Mouse (Mus musculus): Measurements from ENCODE around the gene Golga5.
"Not testable (repeated sequence)": the region's sequence is repeated elsewhere in the genome, so short reads cannot be mapped to it uniquely, and the experiment has no call there.

Gene Golga5

DNA sequence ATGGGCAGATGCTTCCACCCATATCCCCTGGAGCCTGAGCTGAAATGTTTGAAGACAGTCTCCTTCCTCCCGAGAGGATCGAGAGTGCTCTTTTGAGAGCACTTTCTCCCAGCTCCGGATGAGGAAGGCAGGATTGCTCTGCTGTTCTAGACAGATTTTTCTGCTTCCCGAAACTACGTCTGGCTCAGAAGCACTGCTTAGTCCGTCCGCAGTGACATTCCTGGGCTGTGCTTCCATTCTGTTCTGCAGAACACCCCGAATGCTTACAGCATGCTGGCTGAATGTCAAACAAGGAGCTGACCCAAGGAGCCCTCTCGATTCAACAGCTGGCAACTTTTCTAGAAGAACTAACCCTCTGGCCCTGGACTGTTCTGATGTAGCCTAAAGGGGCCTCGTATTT, 18.5 kb upstream of the Golga5 start:
- no peak for DNase-seq

DNA sequence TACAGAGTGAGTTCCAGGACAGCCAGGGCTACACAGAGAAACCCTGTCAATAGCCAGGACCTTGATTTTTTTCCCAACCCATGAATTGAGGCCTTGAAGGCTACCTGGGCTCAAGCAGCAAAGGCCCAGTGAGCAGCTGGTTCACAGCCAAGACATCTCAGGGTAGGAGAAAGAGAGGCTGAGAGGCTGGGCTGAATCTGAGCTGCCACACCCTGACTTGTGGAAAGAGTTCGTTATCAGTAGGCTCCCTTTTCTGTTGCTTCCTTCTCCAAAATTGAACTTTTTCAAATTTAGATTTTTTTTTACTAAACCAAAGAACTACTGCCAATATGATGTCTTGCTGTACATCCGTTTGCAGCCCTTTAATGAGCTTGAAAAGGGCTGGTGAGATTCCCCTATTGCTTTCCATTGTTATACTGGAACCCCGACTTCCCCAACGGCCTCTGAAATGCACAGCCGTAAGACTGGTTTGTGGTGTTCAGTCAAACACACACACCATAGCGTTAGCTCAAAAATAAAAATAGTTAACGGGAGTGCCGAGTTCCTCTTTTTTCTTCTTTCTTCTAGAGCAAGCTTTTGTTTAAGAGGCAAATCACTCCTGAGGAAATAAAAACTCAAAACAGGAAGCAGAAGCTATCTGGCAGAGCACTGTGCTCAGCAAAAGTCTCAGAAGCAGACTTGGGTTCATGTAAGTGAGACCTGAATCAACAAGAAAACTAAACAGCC, 17.6 kb upstream of the Golga5 start:
- DNase-seq = no peak

DNA sequence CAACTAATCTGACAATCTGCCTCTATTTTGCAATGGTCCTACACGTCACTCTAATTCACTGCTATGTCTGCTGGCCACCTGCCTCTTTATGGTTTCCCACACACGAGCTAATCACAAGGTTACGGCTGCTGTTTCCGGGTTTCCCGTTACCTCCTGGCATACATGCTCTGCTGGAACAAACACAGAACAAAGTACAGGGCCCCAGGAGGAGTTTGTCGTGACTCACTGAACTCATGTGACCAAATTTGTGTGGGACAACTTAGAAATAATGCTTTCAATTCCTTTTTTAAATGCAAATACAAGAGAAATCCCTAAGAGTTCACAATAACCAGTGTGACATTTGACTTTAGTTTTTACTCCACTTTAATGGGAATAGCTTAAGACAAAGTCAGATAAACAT, 15.4 kb upstream of the Golga5 start:
- DNase-seq = no peak

DNA sequence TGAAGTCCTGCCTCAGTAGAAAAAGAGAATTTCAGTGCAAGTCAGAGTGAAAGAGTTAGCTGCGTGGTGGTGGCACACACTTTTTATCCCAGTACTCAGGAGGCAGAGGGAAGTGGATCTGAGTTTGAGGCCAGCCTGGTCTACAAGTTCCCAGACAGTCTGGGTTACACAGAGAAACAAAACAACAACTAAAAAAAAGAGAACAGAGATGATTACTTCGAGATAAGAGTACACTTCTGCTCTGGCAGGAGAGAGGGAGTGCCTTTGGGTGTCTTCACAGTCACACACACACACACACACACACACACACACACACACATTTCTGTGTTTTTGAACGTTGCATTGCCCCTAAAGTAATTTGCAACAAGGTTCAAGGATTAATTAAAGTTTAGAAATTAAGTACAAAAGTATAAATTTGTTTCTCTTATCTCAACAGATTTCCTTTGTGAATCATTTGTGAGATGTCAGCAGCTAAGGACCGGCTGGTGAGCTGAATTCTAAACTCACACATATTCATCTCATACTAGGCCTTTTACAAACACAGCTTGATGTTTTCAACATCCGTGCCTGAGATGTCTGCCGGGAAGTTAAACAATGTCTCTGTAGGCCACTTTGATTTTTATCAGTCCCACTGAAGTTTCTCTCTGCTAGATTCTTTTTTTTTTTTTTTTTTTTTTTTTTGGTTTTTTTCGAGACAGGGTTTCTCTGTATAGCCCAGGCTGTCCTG, 12.3 kb upstream of the Golga5 start:
- no peak for DNase-seq

DNA sequence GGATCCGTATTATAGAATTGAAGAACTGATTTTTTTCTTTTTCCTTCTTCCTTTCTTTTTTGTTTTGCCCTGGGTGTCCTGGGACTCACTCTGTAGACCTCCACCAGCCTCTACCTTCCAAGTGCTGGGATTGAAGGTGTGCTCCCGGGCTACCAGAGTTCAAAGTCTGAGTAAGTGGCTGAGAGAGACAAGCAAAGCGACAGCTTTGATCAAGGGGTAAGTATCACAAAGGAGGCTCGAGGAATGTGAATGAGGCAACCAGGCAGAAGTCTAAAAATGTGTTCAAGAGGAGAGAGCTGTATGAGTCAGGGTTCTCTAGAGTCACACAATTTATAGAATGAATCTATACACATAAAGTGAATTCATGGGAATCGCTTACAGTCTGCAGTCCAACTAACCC, 8.9 kb upstream of the Golga5 start:
- DNase-seq = no peak

DNA sequence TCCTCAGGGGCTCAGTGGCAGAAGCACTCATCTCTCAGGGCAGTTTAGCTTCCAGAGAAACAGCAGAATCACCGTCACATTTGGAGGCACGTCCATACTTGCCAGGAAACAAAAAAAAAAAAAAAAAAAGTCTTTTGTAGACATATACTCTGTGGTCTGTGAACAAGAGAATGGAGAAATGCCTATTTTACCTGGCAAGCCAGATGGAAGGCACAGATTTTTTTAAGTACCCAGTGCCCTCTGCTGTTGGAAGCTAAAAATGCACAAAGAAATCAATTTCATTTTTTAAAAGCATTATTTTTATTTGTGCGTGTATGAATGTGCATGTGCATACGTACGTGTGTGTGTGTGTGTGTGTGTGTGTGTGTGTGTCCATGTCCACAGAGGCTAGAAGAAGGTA, 7.8 kb upstream of the Golga5 start:
- DNase-seq = no peak

DNA sequence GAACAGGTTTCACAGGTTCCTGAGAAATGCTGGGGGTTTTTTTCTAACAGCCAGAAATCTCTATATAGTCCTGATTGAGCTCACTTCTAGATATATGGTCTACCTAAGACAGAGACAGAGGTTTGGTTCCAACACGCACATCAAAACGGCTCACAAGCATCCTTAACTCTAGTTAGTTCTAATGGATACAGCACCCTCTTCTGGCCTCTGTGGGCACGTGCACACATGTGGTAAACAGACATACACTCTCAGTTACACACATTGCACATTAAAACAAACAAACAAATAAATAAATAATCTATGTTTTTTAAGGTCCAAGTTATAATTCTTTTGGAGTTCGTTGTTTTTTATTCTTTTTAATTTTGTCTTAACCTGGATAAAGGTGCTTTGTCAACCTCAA, 4.3 kb upstream of the Golga5 start:
- DNase-seq = no peak

DNA sequence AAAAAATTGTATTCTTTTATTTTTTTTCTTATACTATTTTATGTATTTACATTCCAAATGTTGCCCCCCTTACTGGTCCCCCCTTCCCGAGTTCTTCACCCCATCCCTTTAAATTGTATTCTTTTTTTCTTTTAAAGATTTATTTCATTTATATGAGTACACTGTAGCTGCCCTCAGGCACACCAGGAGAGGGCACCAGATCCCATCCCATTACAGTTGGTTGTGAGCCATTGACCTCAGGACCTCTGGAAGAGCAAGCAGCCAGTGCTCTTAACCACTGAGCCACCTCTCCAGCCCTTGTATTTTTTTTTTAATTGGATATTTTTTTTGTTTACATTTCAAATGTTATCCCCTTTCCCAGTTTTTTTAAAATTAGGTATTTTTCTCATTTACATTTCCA, 799 bp upstream of the Golga5 start:
- peak; percentile 32 for DNase-seq

DNA sequence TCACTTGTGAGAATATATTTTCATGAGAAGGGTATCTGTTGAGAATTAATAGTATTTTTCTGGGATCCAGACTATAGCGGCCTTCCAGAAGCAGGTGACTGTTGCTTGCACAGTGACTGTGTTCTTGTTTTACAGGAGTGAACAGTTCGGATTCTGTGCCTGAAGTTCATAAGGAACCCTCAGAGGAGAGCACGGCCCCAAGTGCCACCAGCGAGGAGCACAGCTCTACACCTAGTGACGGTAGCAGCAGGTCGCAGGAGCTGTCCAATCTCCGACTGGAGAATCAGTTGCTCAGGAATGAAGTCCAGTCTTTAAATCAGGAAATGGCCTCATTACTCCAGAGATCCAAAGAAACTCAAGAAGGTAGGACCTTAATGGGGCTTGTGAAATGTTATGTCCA, 5.5 kb downstream of the Golga5 start:
- no peak for DNase-seq

DNA sequence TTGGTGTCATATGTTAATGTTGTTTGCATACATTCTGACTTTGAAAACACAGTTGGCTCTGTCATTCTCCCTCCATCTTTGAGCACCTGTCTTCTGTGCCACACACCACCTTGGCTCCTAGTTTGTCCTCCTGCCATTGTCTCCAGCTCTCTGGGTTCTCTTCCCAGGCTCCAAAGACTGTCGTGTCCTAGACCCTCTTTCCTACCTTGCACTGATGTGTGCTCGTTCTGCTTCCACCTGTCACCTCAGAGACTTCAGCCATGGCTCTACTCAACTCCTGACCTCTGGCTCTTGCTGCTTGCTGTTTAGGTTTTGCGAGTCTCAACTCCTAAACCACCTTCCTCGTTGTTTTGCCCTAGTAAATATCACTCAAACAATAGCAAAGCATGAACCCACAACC, 11.5 kb downstream of the Golga5 start:
- DNase-seq = no peak

DNA sequence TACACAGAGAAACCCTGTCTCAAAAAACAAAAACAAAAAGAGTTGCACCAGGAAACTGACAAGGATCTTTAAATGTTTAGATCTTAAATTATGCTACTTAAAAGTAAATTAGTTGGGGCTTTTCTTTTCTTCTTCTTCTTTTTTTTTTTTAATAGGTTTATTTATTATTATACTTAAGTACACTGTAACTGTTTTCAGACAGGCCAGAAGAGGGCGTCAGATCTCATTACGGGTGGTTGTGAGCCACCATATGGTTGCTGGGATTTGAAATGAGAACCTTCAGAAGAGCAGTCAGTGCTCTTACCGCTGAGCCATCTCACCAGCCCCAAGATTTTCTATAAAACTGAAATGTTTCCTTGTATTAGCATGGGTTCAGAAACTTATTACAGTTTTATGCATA, 16.0 kb downstream of the Golga5 start:
- no peak for DNase-seq

DNA sequence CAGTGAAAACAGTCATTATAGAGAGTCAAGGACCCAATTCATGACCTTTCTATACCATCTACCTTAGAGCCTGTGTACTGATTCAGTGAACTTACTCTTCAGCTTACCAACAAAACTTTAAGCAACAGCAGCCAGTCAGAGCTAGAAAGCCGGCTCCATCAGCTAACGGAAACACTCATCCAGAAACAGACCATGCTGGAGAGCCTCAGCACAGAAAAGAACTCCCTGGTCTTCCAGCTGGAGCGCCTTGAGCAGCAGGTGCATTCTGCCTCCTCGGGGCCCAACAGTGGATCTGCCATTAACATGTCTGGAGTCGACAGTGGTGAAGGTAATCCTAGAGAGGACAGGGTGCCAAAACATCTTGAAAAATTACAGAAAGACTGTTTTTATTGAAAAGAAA, 23.0 kb downstream of the Golga5 start:
- no peak for DNase-seq

DNA sequence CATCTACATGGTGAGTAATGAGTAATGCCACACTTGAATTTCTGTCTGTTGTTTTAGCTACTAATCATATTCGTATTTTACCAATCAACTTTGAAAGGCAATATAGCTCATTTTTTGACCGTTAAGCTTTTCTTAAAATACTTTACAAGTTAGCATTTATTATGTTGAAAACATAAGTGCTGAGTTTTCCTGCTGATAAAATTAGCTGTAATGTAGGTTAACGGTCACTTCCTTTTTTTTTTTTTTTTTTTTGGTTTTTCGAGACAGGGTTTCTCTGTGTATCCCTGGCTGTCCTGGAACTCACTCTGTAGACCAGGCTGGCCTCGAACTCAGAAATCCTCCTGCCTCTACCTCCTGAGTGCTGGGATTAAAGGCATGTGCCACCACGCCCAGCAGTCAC, 26.8 kb downstream of the Golga5 start:
- not testable (repeated sequence) for DNase-seq

DNA sequence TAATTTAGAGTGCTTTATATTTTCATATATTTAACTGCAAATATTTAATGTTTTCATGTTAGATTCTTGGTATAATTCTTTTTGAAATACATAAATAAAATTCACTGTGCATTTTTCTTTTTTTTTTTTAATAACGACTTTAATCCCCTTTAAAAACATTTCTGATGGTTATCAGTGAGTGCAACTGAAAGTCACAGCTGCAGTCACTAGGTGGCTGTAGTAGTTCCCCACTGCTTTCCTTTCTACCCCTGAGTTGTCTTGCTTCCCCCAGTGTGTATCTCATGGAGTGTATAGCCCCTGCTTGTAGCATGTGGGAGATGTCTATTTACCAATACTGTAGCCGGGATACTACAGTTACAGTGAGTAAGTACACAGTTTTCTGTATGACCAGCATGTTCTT, 29.0 kb downstream of the Golga5 start:
- DNase-seq = no peak

DNA sequence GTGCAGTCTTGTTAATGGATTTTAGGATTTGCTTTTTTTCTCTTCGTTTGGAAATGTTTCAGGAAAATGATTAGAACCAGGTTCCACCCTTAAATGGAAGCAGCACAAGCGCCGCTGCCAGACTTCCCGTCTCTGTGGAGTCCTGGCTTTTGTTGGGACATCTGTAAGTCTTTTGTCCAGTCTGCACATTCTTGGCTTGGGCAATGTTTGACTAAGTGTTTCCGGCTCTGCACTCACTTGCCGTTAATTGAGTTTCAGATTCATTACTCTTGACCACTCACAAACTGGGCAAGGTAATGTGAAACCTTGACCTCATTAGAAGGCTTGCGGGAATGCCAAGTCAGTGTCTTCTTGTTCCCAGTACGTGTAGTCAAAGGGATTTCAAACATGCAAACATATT, 29.8 kb downstream of the Golga5 start:
- no peak for DNase-seq

DNA sequence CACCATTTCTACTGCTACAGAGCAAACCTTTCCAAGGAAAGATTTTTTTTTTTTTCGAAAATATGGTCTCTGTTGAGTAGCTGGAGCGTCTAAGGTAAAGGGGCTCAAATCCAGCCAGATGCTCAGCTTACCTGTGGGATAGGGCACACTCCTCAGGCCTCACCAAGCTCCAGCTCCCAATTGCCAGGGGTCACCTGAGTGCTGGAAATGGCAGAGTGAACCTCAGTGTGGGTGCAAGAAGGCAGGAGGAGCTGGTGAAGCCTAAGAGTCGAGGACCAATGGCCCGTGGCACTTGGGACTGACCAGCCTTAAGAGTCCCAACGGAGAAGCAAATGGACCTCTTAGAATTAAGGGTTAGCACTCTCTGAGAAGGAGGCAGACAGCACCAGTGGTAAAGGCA, 30.3 kb downstream of the Golga5 start:
- DNase-seq = no peak

DNA sequence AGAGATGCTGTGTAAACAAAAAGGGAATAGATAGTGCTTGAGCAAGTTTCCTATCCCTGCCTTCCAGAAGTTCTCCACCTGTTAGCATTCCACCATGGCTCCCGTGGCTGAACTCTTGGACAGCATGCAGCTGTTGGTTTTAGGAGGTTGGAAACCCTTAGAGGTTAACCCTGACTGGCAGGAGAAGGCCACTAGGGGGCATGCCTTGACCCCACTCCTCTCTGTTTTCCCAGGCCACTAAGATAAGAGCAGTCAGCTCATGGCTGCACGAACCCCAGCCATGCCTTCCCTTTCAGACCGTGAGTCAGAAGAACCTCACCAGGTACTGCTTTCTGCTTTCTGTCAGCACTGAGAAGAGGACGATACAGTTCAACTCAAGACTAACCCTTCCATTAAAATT, 30.8 kb downstream of the Golga5 start:
- DNase-seq = no peak

DNA sequence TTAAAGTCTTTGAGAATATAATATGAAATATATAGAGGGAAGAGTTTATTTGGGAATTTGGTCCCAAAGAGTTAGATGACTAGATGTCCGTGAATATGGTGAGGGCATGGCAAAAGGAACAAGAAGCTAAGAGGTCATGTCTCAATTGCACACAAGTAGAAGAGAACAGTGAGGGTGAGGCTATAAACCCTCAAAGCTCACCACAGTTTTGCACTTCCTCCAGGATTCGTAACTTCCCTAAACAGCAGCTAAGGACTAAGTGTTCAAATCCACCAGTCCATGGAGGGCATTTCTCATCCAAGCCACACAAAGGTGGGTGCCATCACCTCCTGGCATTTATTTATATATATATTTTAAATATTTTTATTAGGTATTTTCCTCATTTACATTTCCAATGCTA, 32.1 kb downstream of the Golga5 start:
- DNase-seq = no peak

DNA sequence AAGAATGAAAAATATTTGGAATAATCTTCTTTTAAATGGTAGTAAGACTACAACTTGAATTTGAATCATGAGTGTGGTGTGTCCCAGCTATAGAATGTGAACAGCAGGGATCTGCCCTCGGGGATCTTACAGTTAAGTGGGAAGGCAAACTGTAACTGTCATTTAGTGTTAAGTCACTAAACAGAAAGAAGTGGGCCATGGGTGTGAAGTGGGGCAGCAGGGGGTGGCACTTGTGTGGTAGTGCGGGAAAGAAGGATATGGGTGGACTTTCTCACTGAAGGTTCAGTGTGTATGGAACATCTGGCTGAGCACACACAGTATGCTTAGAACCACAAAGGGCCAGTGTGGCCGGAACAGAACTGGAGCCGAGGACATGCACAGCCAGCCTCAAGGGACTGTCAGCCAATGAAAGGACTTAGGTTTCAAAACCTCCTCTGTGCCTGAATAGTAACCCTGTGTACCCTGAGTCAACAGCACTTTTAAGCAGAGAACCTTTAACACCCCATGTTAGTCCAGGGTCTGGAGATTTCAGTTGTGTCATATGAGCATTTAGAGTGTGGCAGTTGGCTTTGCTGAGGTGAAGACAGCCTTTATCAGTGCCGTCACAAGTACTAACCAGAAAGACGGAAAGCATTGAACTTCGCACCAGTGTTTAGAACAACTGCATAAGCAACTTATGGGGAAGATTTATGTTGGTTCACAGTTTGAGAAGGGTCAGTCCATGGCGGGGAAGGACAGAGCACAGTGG, 33.1 kb downstream of the Golga5 start:
- no peak for DNase-seq

DNA sequence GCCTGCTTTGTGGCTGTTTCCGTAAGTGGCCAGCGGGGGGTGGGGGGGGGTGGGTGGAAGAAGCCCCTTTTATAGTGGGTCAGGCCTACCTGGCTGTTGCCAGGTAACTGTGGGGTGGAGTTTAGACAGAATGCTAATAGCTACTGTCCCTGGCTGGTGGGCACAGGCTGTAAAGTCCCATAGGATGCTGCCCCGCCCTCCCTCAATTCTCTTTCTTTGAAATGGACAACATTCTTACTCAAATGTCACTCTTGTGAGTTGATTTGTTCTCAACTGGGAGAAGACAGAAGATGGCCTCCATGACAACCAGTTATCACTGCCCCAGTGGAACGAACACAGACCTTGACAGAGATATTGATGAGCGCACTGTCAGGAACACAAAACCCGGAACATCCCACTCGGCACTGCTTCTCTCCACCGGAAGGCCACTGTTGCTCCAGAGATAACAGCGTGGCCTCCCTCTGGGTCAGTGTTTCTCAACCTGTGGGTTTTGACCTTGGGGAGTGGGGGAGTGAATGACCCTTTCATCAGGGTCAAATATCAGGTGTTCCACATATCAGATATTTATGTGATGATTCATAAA, 36.3 kb downstream of the Golga5 start:
- DNase-seq = no peak

DNA sequence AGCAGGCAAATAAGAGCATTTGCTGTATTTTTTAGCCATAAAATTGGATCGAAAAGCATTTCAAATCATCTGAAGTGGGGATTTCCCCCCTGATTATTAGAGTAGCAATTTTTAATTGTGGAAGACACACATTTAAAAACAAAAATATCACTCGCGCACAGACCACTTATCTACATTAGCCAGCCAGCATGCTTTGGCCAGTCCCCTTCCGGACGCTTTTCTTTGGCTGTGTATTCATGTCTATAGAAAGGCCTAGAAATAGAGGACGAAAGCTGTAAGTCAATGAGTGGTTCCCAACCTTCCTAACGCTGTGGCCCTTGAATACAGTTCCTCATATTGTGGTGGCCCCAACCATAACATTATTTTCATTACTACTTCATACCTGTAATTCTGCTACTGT, 37.0 kb downstream of the Golga5 start:
- DNase-seq = no peak

DNA sequence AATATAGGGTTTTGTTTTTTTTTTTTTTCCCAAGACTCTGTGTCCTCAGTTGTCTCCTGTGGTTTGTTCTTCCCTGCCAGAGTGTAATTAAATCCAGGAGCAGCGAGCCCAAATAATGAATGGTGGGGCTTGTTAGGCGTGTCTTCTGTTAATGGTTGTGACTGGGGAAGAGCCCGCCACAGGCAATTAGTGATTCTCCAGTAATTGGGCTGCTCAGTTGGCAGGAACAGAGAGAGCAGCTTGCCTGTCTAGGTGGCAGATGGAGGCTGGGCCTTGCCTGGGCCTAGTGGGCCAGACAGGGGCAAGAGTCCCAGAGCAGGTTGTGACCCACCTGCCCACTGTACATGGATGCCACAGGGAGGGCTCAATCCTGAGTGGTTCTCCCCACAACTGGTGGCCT, 42.4 kb downstream of the Golga5 start:
- DNase-seq = peak; percentile 84

DNA sequence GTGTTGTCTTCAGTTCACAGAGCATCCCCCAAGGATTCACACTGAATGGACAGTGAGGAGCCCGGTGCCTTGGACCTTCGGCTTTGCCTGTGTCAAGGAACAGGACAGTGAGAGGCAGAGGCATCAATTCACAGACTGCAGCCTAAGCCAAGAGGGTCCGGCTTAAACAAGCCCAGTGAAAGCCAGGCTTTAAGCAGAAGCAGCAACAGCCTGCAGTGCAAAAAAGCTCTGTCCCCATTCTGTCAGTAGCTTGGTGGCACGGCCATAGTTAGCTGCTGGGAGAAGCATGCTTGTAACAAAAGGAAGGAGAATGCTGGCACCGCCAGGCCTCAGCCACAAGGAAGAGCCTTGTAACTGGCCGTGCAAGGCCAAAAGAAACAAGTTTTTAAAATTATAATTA, 45.2 kb downstream of the Golga5 start:
- no peak for DNase-seq

DNA sequence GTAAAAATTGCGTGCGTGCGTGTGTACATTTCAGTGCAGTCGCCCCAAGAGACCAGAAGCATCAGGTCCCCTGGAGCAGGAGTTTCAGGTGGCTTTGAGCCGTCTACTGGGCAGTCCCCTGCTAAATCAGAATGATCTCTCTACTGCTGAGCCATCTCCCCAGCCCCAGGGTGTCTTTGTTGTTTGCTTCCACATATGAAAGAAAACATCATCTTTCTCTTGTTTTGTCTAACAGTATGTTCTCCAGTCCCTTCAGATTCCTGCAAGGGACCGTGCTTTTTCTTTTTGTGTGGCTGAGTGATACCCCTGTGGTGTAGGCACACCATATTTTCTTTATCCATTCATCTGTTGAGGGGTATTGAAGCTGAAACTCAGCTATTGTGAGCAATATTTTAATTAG, 45.8 kb downstream of the Golga5 start:
- no peak for DNase-seq
